Mouse (Mus musculus): ENCODE results near the gene Gabrg3.
"Not testable (repeated sequence)": the region's sequence is repeated elsewhere in the genome, so short reads cannot be mapped to it uniquely, and the experiment has no call there.

Gene Gabrg3

GRCm38 (mm10) chr7:57312018-57312417, 75.0 kb downstream of the Gabrg3 start:
- no peak for DNase-seq (ENCODE audit: low read depth, low spot score)

GRCm38 (mm10) chr7:57307337-57307736, 79.7 kb downstream of the Gabrg3 start:
- no peak for DNase-seq (ENCODE audit: low read depth, low spot score)

GRCm38 (mm10) chr7:57296639-57297038, 90.3 kb downstream of the Gabrg3 start:
- DNase-seq (ENCODE audit: low read depth, low spot score): no peak

- no peak for DNase-seq (ENCODE audit: low read depth, low spot score)
Observed at GRCm38 (mm10) chr7:57294127-57294526, 92.9 kb downstream of the Gabrg3 start.

- DNase-seq (ENCODE audit: low read depth, low spot score): no peak
Observed at GRCm38 (mm10) chr7:57293564-57293963, 93.4 kb downstream of the Gabrg3 start.

- no peak for DNase-seq (ENCODE audit: low read depth, low spot score)
Observed at GRCm38 (mm10) chr7:57283186-57283585, 103.8 kb downstream of the Gabrg3 start.

- DNase-seq (ENCODE audit: low read depth, low spot score): no peak
Observed at GRCm38 (mm10) chr7:57278841-57279240, 108.1 kb downstream of the Gabrg3 start.

- no peak for DNase-seq (ENCODE audit: low read depth, low spot score)
Observed at GRCm38 (mm10) chr7:57260201-57260600, 126.8 kb downstream of the Gabrg3 start.

- no peak for DNase-seq (ENCODE audit: low read depth, low spot score)
Observed at GRCm38 (mm10) chr7:57258893-57259574, 128.0 kb downstream of the Gabrg3 start.

GRCm38 (mm10) chr7:57243981-57244380, 143.0 kb downstream of the Gabrg3 start:
- no peak for DNase-seq (ENCODE audit: low read depth, low spot score)

- DNase-seq (ENCODE audit: low read depth, low spot score): no peak
Observed at GRCm38 (mm10) chr7:57214119-57214518, 172.9 kb downstream of the Gabrg3 start.

- no peak for DNase-seq (ENCODE audit: low read depth, low spot score)
Observed at GRCm38 (mm10) chr7:57186015-57186414, 201.0 kb downstream of the Gabrg3 start.

- not testable (repeated sequence) for DNase-seq (ENCODE audit: low read depth, low spot score)
Observed at GRCm38 (mm10) chr7:57175891-57176545, 211.0 kb downstream of the Gabrg3 start.

- DNase-seq (ENCODE audit: low read depth, low spot score): no peak
Observed at GRCm38 (mm10) chr7:57166931-57167330, 220.1 kb downstream of the Gabrg3 start.

GRCm38 (mm10) chr7:57158211-57158610, 228.8 kb downstream of the Gabrg3 start:
- no peak for DNase-seq (ENCODE audit: low read depth, low spot score)

GRCm38 (mm10) chr7:57153743-57154142, 233.2 kb downstream of the Gabrg3 start:
- no peak for DNase-seq (ENCODE audit: low read depth, low spot score)

GRCm38 (mm10) chr7:57150768-57151167, 236.2 kb downstream of the Gabrg3 start:
- DNase-seq (ENCODE audit: low read depth, low spot score): no peak

GRCm38 (mm10) chr7:57138072-57138704, 248.8 kb downstream of the Gabrg3 start:
- DNase-seq (ENCODE audit: low read depth, low spot score): no peak

GRCm38 (mm10) chr7:57133009-57133408, 254.0 kb downstream of the Gabrg3 start:
- no peak for DNase-seq (ENCODE audit: low read depth, low spot score)

- no peak for DNase-seq (ENCODE audit: low read depth, low spot score)
Observed at GRCm38 (mm10) chr7:57132471-57132870, 254.5 kb downstream of the Gabrg3 start.

- DNase-seq (ENCODE audit: low read depth, low spot score): no peak
Observed at GRCm38 (mm10) chr7:57100065-57100464, 286.9 kb downstream of the Gabrg3 start.

GRCm38 (mm10) chr7:57082071-57082470, 304.9 kb downstream of the Gabrg3 start:
- no peak for DNase-seq (ENCODE audit: low read depth, low spot score)
